Mouse (Mus musculus): ENCODE data around the gene Efl1.

- no peak for TF ChIP-seq CTCF (conservative IDR thresholded peaks at IDR 0.05; ENCODE audit: low read length)
- TF ChIP-seq NANOG (IDR thresholded peaks at IDR 0.05; ENCODE audit: borderline replicate concordance, low read length) = no peak
These were observed 27.6 kb downstream of the Efl1 start for GRCm38 (mm10) chr7:82676001-82676400.
